Mouse (Mus musculus) neural tube, embryonic 14.5 days (tissue): ENCODE results near the gene Cpne5. TPM values are rescaled to one million over a fixed set of nuclear protein-coding genes. Genes with fewer than 3 reads are reported as not detected.

ENCODE experiments used
- ATAC-seq: fragments of 200-750 bp; cut with Nextera tagmentation; 2 replicates; pipeline ENCODE4 v1.8.0; 2017; ENCODE audit warnings: low read depth, mild to moderate bottlenecking, moderate TSS enrichment, moderate library complexity
- H3K27ac ChIP-seq: fragments of 300-500 bp; sonication (generic); 2 replicates; pipeline ENCODE4 v1.5.1; 2014; ENCODE audit warnings: low read depth, mild to moderate bottlenecking, control low read depth, low read length, moderate library complexity, mixed read lengths
- H3K27me3 ChIP-seq: fragments of 300-500 bp; sonication (generic); 2 replicates; pipeline ENCODE4 v1.6.1; 2014; ENCODE audit warnings: low read length; ENCODE audit not compliant: control insufficient read depth, insufficient read depth
- H3K36me3 ChIP-seq: fragments of 300-500 bp; sonication (generic); 2 replicates; pipeline ENCODE4 v1.6.1; 2014; ENCODE audit warnings: low read length, mixed read lengths; ENCODE audit not compliant: control insufficient read depth, insufficient read depth
- H3K4me1 ChIP-seq: fragments of 300-500 bp; sonication (generic); 2 replicates; pipeline ENCODE4 v1.6.1; 2014; ENCODE audit warnings: low read length; ENCODE audit not compliant: control insufficient read depth, insufficient read depth
- H3K4me2 ChIP-seq: fragments of 300-500 bp; sonication (generic); 2 replicates; pipeline ENCODE4 v1.6.1; 2014; ENCODE audit warnings: mild to moderate bottlenecking, low read depth, low read length, control low read depth
- H3K4me3 ChIP-seq: fragments of 300-500 bp; sonication (generic); 2 replicates; pipeline ENCODE4 v1.5.1; 2014; ENCODE audit warnings: low read depth, low read length, control low read depth, mixed read lengths
- H3K9ac ChIP-seq: fragments of 300-500 bp; sonication (generic); replicated peaks from 2 replicates; pipeline ENCODE4 v1.6.1; 2014; ENCODE audit warnings: low read depth, mild to moderate bottlenecking, control low read depth, low read length, mixed read lengths
- H3K9me3 ChIP-seq: fragments of 300-500 bp; sonication (generic); 2 replicates; pipeline ENCODE4 v1.6.1; 2016; ENCODE audit warnings: low read length; ENCODE audit not compliant: control insufficient read depth
- WGBS: fragments of 180-500 bp; shearing (Covaris S2); extraction: QIAGEN DNeasy Blood & Tissue Kit; methylation state at CpG from one replicate; pipeline ENCODE4 v1.1.7; 2014; 5-methylcytosine and 5-hydroxymethylcytosine counted together
- polyA plus RNA-seq: library from polyadenylated mRNA; unstranded; fragments of >200 nt; fragmentation: Nextera tagmentation; extraction: Ambion mirVana; gene quantifications from 2 replicates; pipeline ENCODE4 v1.2.1, GENCODE M21; 2014

Gene Cpne5
- polyA plus RNA-seq, 1 experiment from 2014 or later, result 64.1 TPM

- no peak for ATAC-seq
These were observed 1.9 kb downstream of the Cpne5 start for GRCm38 (mm10) chr17:29236111-29236510.

GRCm38 (mm10) chr17:29231109-29231508, 6.9 kb downstream of the Cpne5 start:
- Histone ChIP-seq H3K27ac (no peak overlapping the region), H3K9ac (no peak overlapping the region), H3K4me1 (no peaks in the 10 kb centered on the region), H3K9me3 (no peaks in the 10 kb centered on the region), H3K27me3 (no peaks in the 10 kb centered on the region), H3K4me2 (no peak overlapping the region), H3K4me3 (no peak overlapping the region), H3K36me3 (no peaks in the 10 kb centered on the region)
- 48% methylated on average over 10 of the region's 10 CpGs for WGBS
- no peak for ATAC-seq

More at GRCm38 (mm10) chr17:29236111-29236510, 1.9 kb downstream of the Cpne5 start:
- no peak overlapping the region for H3K4me3 ChIP-seq
- peaks cover 5% of the 10 kb centered on the region; the same call in 1 of the 2 replicates for H3K4me1 ChIP-seq
- WGBS, result 65% methylated on average over 7 of the region's 7 CpGs
- no peaks in the 10 kb centered on the region for H3K36me3 ChIP-seq
- 0 out of 2 replicates have a peak, but pooled peaks cover 5% of the 10 kb centered on the region for H3K27me3 ChIP-seq
- H3K4me2 ChIP-seq, result peak overlapping the region; percentile 99; the same call in 1 of the 2 replicates
- no peak overlapping the region for H3K27ac ChIP-seq
- no peaks in the 10 kb centered on the region for H3K9me3 ChIP-seq
- H3K9ac ChIP-seq, result no peak overlapping the region

DNA sequence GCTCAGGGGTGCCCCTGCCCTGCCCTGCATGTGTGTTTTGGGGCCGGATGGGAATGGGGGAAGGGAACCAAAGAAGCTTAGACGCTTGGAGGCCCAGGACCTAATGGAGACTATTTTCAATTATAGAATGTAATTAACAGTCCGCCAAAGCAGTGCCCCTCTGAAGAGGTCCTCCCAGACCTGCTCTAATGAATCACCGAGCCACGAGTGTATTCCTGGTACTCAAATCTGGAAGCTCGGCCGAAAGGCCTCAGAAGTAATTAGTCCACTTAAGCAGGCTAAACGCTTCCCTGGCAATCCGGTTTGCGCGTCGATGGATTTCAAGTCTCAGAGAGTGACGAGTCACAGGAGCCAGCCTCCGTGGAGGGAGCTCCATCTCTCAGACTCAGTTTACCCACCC, 17.3 kb downstream of the Cpne5 start:
- no peak overlapping the region for H3K27ac ChIP-seq
- H3K9me3 ChIP-seq, result no peaks in the 10 kb centered on the region
- WGBS, result 62% methylated on average over 14 of the region's 14 CpGs
- no peaks in the 10 kb centered on the region for H3K27me3 ChIP-seq
- no peak for ATAC-seq
- H3K36me3 ChIP-seq, result no peaks in the 10 kb centered on the region
- no peak overlapping the region for H3K4me3 ChIP-seq
- H3K9ac ChIP-seq, result no peak overlapping the region
- H3K4me2 ChIP-seq, result no peak overlapping the region
- H3K4me1 ChIP-seq, result 0 out of 2 replicates have a peak, but pooled peaks cover 4% of the 10 kb centered on the region

DNA sequence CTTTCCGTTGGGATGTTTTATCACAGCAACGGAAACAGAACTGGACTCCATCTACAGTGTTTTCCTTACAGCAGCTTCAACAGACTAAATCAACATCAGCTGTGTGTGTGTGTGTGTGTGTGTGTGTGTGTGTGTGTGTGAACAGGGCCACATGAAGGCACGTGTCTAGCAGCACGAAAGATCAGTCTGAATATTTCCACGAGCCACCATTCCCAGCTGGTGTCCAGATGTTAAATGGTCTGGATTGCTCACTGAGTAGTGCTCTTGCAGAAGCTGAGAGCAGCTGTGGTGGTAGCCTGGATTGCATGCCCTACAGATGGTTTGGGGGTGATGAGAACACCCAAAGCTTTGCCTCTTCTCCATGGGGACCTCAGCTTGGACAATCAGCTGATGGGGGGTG, 19.9 kb downstream of the Cpne5 start:
- no peaks in the 10 kb centered on the region for H3K27me3 ChIP-seq
- no peak for ATAC-seq

GRCm38 (mm10) chr17:29216078-29216477, 21.9 kb downstream of the Cpne5 start:
- H3K4me2 ChIP-seq, result no peak overlapping the region
- no peaks in the 10 kb centered on the region for H3K27me3 ChIP-seq
- H3K9ac ChIP-seq, result no peak overlapping the region
- H3K9me3 ChIP-seq, result no peaks in the 10 kb centered on the region
- no peak overlapping the region for H3K4me3 ChIP-seq
- H3K36me3 ChIP-seq, result no peaks in the 10 kb centered on the region
- ATAC-seq, result no peak
- WGBS, result 61% methylated on average over 7 of the region's 7 CpGs
- peaks cover 30% of the 10 kb centered on the region for H3K4me1 ChIP-seq
- no peak overlapping the region for H3K27ac ChIP-seq

More for the DNA sequence above, 19.9 kb downstream of the Cpne5 start:
- WGBS, result 68% methylated on average over 5 of the region's 5 CpGs
- Histone ChIP-seq H3K9me3 (no peaks in the 10 kb centered on the region), H3K4me3 (no peak overlapping the region), H3K9ac (no peak overlapping the region), H3K4me1 (peaks cover 29% of the 10 kb centered on the region), H3K4me2 (no peak overlapping the region), H3K36me3 (no peaks in the 10 kb centered on the region), H3K27ac (no peak overlapping the region)

DNA sequence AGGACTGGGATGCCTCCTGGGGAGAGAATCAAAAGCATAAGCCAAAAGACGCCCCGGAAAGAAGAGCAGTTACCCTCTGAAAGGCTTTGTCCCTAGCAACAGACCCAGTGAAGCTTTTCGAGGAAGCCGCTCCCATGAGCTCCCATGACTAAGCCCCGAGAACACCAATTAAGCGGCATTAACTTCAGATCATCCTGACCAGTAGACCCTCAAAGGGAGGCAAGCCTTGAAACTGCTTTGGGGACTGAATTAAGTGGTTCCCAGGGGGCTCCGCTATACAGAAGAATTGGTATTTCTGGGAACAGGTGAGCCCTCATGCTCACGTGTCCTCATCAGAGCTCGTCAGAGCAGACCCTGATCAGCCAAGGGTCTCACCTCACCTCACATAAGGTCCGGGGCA, 23.3 kb downstream of the Cpne5 start:
- H3K4me3 ChIP-seq, result no peak overlapping the region
- H3K4me2 ChIP-seq, result no peak overlapping the region
- no peak overlapping the region for H3K9ac ChIP-seq
- no peaks in the 10 kb centered on the region for H3K36me3 ChIP-seq
- peak overlapping the region; percentile 78 for H3K27ac ChIP-seq
- 35% methylated on average over 10 of the region's 10 CpGs for WGBS
- ATAC-seq, result no peak
- no peaks in the 10 kb centered on the region for H3K9me3 ChIP-seq
- peaks cover 30% of the 10 kb centered on the region for H3K4me1 ChIP-seq
- H3K27me3 ChIP-seq, result no peaks in the 10 kb centered on the region

- 53% methylated on average over 4 of the region's 4 CpGs for WGBS
- Histone ChIP-seq H3K27ac (peak overlapping the region; percentile 78), H3K36me3 (no peaks in the 10 kb centered on the region), H3K9ac (no peak overlapping the region), H3K4me2 (no peak overlapping the region), H3K9me3 (no peaks in the 10 kb centered on the region), H3K4me1 (peaks cover 30% of the 10 kb centered on the region), H3K27me3 (no peaks in the 10 kb centered on the region), H3K4me3 (no peak overlapping the region)
- no peak; the same call in 1 of the 2 replicates for ATAC-seq
These were observed 23.8 kb downstream of the Cpne5 start for GRCm38 (mm10) chr17:29214193-29214456.

DNA sequence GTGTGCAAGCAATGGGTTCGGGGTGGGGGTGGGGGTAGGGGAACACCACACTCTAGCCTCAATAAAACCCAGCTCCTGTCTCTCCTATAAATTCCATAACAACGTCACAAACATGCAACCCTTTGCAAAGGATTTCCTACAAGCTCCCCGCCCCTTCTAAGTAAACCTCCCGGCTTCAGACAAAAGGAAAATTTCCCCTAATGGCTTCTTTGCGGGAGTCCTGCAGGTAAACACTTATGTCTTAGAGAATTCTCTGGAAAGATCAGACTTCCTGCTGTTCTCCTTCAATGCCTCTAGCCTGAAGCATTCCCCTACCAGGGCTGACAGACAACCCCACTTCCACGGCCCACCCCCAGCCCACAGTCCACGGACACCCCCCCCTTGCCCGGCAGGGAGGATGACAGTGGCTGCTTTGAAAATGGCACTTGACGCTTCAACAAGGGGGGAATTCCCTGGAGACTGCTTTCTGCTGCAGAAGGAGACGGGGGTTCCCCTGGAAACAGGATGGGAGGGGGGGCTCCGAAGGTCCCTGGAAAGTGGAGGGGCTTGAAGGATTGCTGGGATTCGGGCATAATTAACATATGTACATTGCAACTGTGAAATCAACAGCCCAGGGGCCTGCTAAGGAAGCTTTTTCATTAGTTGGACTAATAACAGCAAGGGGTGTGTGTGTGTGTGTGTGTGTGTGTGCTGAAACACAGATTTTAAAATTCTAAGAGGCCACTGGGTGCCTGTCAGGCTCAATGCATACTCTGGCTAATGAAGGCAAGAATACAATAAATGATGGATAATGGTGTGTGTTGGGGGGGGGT, 24.4 kb downstream of the Cpne5 start:
- ATAC-seq, result peak; percentile 72
- Histone ChIP-seq H3K27ac (peak overlapping the region; percentile 78), H3K36me3 (no peaks in the 10 kb centered on the region), H3K4me1 (peaks cover 30% of the 10 kb centered on the region), H3K9ac (0 out of 2 replicates have a peak overlapping the region, but pooled peaks have one; percentile 25), H3K4me2 (peak overlapping the region; percentile 32), H3K27me3 (no peaks in the 10 kb centered on the region), H3K4me3 (no peak overlapping the region), H3K9me3 (no peaks in the 10 kb centered on the region)
- WGBS, result 3% methylated on average over 12 of the region's 12 CpGs

DNA sequence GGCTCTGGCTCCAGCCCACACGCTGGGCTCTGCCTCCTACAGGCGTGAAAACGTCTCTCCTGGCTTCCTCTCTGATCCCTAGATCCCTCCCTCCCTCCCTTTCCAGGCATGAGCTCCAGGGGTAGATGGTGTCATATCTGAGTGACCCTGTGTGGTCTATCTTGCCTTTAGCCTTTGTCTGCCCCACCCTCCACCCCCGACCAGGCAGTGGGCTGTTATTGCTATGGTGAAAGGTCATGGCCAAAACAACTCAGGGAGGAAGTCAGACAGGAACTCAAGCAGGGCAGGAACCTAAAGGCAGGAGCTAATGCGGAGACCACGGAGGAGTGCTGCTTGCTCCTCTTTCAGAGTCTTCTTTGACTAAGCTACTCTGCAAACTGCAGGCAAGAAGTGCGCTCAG, 26.1 kb downstream of the Cpne5 start:
- Histone ChIP-seq H3K9ac (no peak overlapping the region), H3K36me3 (no peaks in the 10 kb centered on the region), H3K4me2 (no peak overlapping the region), H3K27me3 (no peaks in the 10 kb centered on the region), H3K9me3 (no peaks in the 10 kb centered on the region), H3K4me1 (peaks cover 30% of the 10 kb centered on the region), H3K27ac (no peak overlapping the region), H3K4me3 (no peak overlapping the region)
- WGBS, result 56% methylated on average over 7 of the region's 7 CpGs
- ATAC-seq, result no peak
